Mouse (Mus musculus): Measurements from ENCODE around the gene Emc7. TPM values are rescaled to one million over a fixed set of nuclear protein-coding genes. Genes with fewer than 3 reads are reported as not detected.
A peak's percentile ranks its signal among the peaks of the same experiment; 100 is the strongest.

Gene Emc7
- polyA plus RNA-seq, 1 experiment from 2014 or later, result 23.8 TPM

DNA sequence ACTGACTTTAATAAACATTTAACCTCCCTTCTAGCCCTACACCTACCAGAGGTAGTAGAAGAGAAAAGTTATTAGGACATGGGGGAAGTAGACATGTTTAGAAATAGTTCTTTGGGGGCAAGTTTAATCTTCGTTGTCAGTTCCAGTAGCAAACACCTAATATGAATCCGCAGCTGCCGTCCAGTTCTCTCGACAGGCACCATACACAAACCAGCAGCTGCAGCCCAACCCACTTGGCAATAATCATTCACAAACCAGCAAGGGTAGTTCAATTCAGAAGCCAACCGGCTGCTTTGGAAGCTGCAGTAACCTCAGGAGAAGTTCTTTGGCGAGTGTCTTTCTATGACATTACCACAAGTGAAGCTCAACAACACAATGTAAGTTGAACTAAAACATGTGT is 49.2 kb downstream of the Emc7 start:
- H3K4me3 ChIP-seq (ENCODE audit: low read depth, low read length), result no peak overlapping the region
- no peak for ATAC-seq (ENCODE audit: low read depth)
- H3K9me3 ChIP-seq (ENCODE audit: control insufficient read depth, low read length), result no peaks in the 10 kb centered on the region
- no peak overlapping the region for H3K9ac ChIP-seq (replicated peaks; ENCODE audit: low read depth, low read length)
- H3K4me2 ChIP-seq (ENCODE audit: low read depth, low read length), result no peak overlapping the region
- H3K36me3 ChIP-seq (ENCODE audit: control insufficient read depth, insufficient read depth, low read length), result no peaks in the 10 kb centered on the region
- no peaks in the 10 kb centered on the region for H3K27me3 ChIP-seq (ENCODE audit: control insufficient read depth, insufficient read depth, low read length)
- no peak overlapping the region for H3K27ac ChIP-seq (ENCODE audit: low read depth, low read length)
- no peaks in the 10 kb centered on the region for H3K4me1 ChIP-seq (ENCODE audit: control insufficient read depth, insufficient read depth, low read length)
- 94% methylated on average over 6 of the region's 6 CpGs for WGBS

DNA sequence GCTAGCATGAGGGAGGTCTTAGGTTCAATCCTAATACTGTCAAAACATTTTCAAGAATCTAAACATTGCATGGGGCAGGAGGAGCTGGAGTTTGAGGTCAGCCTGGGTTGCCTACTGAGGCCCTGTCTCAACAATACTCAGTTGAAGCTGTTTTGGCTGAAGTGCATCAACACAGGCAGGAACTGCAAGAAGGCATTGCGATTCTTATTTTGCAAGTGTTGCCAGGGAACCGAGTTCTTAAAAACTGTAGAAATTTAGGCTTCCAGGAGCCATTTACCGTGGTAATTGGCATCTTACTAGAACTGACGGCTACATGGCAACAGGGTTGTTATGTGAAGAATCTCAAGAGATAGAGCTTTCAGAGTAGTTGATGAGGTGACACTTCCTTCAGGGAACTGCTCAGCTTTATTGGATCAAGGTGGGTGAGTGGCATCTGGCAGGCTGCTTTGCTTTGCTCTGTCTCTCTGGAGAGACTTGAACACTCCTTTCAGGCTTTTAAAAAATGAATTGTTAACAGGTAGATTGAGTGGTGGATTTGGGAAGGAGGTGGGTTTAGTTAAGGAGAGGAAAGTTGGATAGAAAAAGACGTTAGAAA is 52.1 kb downstream of the Emc7 start:
- H3K4me2 ChIP-seq (ENCODE audit: low read depth, low read length), result no peak overlapping the region
- no peak overlapping the region for H3K4me3 ChIP-seq (ENCODE audit: low read depth, low read length)
- H3K9ac ChIP-seq (replicated peaks; ENCODE audit: low read depth, low read length), result no peak overlapping the region
- H3K27ac ChIP-seq (ENCODE audit: low read depth, low read length), result no peak overlapping the region
- H3K9me3 ChIP-seq (ENCODE audit: control insufficient read depth, low read length), result no peaks in the 10 kb centered on the region
- H3K36me3 ChIP-seq (ENCODE audit: control insufficient read depth, insufficient read depth, low read length), result no peaks in the 10 kb centered on the region
- no peaks in the 10 kb centered on the region for H3K27me3 ChIP-seq (ENCODE audit: control insufficient read depth, insufficient read depth, low read length)
- ATAC-seq (ENCODE audit: low read depth), result no peak
- no peaks in the 10 kb centered on the region for H3K4me1 ChIP-seq (ENCODE audit: control insufficient read depth, insufficient read depth, low read length)
- 81% methylated on average over 5 of the region's 5 CpGs for WGBS

DNA sequence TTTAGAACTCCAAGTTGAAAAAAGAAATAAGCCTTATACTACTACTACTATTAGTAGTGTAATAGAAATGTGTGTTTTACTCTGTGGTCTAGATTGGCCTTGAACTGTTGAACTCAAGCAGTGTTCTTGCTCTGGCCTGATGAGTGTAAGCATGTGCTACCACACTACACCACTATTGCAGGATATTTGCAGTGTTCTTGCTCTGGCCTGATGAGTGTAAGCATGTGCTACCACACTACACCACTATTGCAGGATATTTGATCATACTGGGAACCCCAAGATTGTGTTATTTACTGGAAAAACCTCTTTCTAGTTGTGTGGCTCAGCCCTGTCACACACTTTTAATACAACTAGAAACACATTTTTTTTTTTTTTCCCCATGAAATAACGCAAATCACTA is 52.6 kb downstream of the Emc7 start:
- no peaks in the 10 kb centered on the region for H3K27me3 ChIP-seq (ENCODE audit: control insufficient read depth, insufficient read depth, low read length)
- WGBS, result 97% methylated on average over 1 of the region's 1 CpGs

DNA sequence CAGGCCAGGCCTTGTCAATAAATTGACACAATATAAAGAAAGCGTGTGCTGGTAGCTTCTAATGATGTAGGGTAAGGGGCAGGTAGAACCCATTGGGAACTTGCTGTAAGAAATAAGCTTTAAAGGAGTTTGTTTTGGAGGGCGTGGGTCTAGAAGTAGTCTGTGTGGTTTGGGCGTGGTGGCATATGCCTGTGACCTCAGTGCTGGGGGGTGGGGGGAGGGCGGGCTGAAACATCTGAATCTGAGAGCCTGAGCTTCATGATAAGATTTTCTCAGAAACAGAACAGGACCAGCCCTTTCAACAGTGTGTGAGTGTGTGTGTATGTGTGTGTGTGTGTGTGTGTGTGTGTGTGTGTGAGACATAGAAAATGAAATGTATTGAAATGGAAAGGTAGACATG is 55.3 kb downstream of the Emc7 start:
- Histone ChIP-seq H3K9ac (replicated peaks; ENCODE audit: low read depth, low read length) (no peak overlapping the region), H3K9me3 (ENCODE audit: control insufficient read depth, low read length) (no peaks in the 10 kb centered on the region), H3K27ac (ENCODE audit: low read depth, low read length) (no peak overlapping the region), H3K27me3 (ENCODE audit: control insufficient read depth, insufficient read depth, low read length) (no peaks in the 10 kb centered on the region), H3K36me3 (ENCODE audit: control insufficient read depth, insufficient read depth, low read length) (no peaks in the 10 kb centered on the region), H3K4me2 (ENCODE audit: low read depth, low read length) (no peak overlapping the region), H3K4me1 (ENCODE audit: control insufficient read depth, insufficient read depth, low read length) (no peaks in the 10 kb centered on the region), H3K4me3 (ENCODE audit: low read depth, low read length) (no peak overlapping the region)
- 89% methylated on average over 4 of the region's 4 CpGs for WGBS
- no peak for ATAC-seq (ENCODE audit: low read depth)

More for the DNA sequence above, 52.6 kb downstream of the Emc7 start:
- Histone ChIP-seq H3K27ac (ENCODE audit: low read depth, low read length) (no peak overlapping the region), H3K4me3 (ENCODE audit: low read depth, low read length) (no peak overlapping the region), H3K9ac (replicated peaks; ENCODE audit: low read depth, low read length) (no peak overlapping the region), H3K4me1 (ENCODE audit: control insufficient read depth, insufficient read depth, low read length) (no peaks in the 10 kb centered on the region), H3K9me3 (ENCODE audit: control insufficient read depth, low read length) (no peaks in the 10 kb centered on the region), H3K36me3 (ENCODE audit: control insufficient read depth, insufficient read depth, low read length) (no peaks in the 10 kb centered on the region), H3K4me2 (ENCODE audit: low read depth, low read length) (no peak overlapping the region)
- ATAC-seq (ENCODE audit: low read depth), result peak; percentile 28; the same call in 1 of the 2 replicates

DNA sequence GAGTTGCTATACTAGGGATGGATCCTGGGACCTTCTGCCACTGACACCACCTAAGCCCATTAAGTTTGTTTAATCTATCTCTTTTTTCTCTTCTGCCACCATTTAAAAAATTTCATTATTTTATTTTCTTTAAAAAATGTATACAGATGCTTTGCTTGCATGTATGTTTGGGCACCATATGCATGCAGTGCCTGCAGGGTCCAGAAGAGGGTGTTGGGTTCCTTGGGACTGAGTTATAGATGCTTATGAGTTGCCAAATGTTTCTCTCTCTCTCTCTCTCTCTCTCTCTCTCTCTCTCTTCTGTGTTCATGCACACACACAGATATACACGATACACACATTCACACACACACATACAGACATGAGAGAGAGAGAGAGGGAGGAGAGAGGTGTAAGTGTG is 58.2 kb downstream of the Emc7 start:
- no peak for ATAC-seq (ENCODE audit: low read depth)
- H3K4me2 ChIP-seq (ENCODE audit: low read depth, low read length), result no peak overlapping the region
- H3K4me1 ChIP-seq (ENCODE audit: control insufficient read depth, insufficient read depth, low read length), result no peaks in the 10 kb centered on the region
- no peaks in the 10 kb centered on the region for H3K36me3 ChIP-seq (ENCODE audit: control insufficient read depth, insufficient read depth, low read length)
- 88% methylated on average over 1 of the region's 1 CpGs for WGBS
- H3K9me3 ChIP-seq (ENCODE audit: control insufficient read depth, low read length), result no peaks in the 10 kb centered on the region
- H3K9ac ChIP-seq (replicated peaks; ENCODE audit: low read depth, low read length), result no peak overlapping the region
- H3K27me3 ChIP-seq (ENCODE audit: control insufficient read depth, insufficient read depth, low read length), result no peaks in the 10 kb centered on the region
- no peak overlapping the region for H3K27ac ChIP-seq (ENCODE audit: low read depth, low read length)
- no peak overlapping the region for H3K4me3 ChIP-seq (ENCODE audit: low read depth, low read length)

DNA sequence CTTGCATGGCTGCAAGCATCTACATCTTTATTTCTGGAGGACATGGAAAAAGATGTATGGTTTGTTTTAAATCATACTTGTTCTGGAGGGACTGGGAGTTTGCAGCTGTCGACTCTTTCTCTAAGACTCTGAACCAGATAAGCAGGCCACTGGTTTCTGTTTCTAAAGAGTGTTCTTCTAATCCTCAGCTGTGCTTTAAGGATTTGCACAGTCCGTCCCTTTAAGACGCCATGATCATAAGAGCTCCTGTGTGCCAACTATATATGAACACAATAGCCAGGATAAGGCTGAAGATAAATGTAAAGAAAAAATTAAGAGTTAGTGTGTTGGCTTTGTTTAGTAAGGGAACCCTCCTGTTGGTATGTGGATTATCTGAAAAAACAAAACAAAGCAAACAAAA is 61.9 kb downstream of the Emc7 start:
- Histone ChIP-seq H3K36me3 (ENCODE audit: control insufficient read depth, insufficient read depth, low read length) (no peaks in the 10 kb centered on the region), H3K4me3 (ENCODE audit: low read depth, low read length) (no peak overlapping the region), H3K4me2 (ENCODE audit: low read depth, low read length) (no peak overlapping the region), H3K4me1 (ENCODE audit: control insufficient read depth, insufficient read depth, low read length) (no peaks in the 10 kb centered on the region), H3K27ac (ENCODE audit: low read depth, low read length) (no peak overlapping the region), H3K9ac (replicated peaks; ENCODE audit: low read depth, low read length) (no peak overlapping the region), H3K9me3 (ENCODE audit: control insufficient read depth, low read length) (no peaks in the 10 kb centered on the region), H3K27me3 (ENCODE audit: control insufficient read depth, insufficient read depth, low read length) (no peaks in the 10 kb centered on the region)
- no peak for ATAC-seq (ENCODE audit: low read depth)
- WGBS, result 94% methylated on average over 3 of the region's 3 CpGs

DNA sequence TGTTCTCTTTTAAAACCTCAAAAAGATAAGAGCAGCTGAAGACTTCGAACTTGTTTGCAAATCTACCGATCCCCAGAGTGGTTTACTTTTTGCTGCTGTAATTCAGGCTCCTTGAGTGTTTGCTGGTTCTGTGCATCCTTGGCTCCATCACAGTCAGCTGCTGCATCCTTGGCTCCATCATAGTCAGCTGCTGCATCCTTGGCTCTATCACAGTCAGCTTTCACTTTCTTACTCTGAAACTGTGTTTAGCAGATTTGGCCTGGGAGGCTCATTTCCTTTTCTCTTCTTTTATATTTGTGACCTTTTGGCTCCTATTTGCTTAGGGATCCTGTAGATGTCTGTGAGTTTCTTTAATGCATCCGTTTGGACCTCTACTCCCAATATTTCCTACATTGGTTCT is 62.4 kb downstream of the Emc7 start:
- Histone ChIP-seq H3K9me3 (ENCODE audit: control insufficient read depth, low read length) (no peaks in the 10 kb centered on the region), H3K36me3 (ENCODE audit: control insufficient read depth, insufficient read depth, low read length) (no peaks in the 10 kb centered on the region), H3K9ac (replicated peaks; ENCODE audit: low read depth, low read length) (no peak overlapping the region), H3K4me3 (ENCODE audit: low read depth, low read length) (no peak overlapping the region), H3K27ac (ENCODE audit: low read depth, low read length) (no peak overlapping the region), H3K4me1 (ENCODE audit: control insufficient read depth, insufficient read depth, low read length) (no peaks in the 10 kb centered on the region), H3K27me3 (ENCODE audit: control insufficient read depth, insufficient read depth, low read length) (no peaks in the 10 kb centered on the region), H3K4me2 (ENCODE audit: low read depth, low read length) (no peak overlapping the region)
- WGBS, result 95% methylated on average over 3 of the region's 3 CpGs
- no peak for ATAC-seq (ENCODE audit: low read depth)

DNA sequence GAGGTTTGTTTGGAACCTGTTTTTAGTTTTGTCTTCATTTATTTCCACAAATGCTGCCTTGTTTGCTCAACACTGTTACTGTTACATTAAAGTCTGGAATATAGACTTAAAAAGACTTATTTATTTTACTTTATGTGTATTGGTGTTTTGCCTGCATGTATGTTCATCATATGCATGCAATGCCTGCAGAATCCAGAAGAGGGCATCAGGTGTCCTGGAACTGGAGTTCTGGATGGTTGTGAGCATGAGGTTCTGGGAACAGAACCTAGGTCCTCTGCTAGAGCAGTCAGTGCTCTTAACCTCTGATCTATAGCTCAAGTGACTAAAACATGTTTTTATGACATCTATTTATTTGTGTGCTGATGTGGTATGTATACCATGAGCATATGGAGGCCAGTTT is 63.7 kb downstream of the Emc7 start:
- Histone ChIP-seq H3K36me3 (ENCODE audit: control insufficient read depth, insufficient read depth, low read length) (no peaks in the 10 kb centered on the region), H3K4me2 (ENCODE audit: low read depth, low read length) (no peak overlapping the region), H3K27ac (ENCODE audit: low read depth, low read length) (no peak overlapping the region), H3K27me3 (ENCODE audit: control insufficient read depth, insufficient read depth, low read length) (no peaks in the 10 kb centered on the region), H3K4me3 (ENCODE audit: low read depth, low read length) (no peak overlapping the region), H3K9ac (replicated peaks; ENCODE audit: low read depth, low read length) (no peak overlapping the region), H3K9me3 (ENCODE audit: control insufficient read depth, low read length) (no peaks in the 10 kb centered on the region), H3K4me1 (ENCODE audit: control insufficient read depth, insufficient read depth, low read length) (no peaks in the 10 kb centered on the region)
- no peak for ATAC-seq (ENCODE audit: low read depth)

DNA sequence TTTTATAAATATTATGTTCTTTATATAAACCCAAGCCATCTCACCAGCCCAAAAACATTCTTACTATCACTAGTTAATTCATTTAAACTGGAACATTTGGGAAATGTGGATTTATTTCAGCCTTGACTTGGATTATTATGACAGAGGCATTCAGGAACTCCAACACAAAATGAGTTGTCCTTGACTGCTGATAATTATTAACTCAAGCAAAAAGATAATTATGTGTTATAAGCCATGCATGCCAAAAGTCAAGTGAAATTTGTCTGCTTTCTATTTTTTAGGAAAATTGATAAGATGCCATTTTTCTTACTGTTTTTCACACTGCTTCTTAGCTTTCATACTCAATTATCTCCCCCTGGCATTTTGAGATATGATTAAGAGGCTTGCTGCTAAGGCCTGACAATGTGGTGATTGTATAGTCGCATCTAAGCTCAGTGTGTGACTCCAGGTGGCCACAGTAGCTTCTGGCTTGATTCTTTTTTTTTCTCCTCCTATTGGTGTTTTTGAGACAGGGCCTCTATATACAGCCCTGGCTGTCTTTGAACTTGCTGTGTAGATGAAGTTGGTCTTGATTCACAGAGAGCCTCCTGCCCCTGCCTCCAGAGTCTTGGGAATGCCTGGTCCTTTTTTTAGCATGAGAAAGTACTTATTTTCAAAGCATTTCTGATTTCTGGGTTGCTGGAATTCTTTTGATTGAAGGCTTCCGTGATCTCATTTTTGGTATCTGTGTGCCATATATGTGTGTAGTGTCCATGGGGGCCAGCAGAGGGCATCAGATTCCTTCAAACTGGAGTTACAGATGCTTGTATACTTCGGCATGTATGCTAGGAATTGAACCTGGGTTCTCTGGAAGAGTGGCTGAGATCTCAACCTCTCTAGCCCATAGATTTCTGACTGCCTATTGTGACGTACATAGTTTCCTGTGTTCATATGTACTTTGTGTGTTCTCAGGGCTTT is 66.0 kb downstream of the Emc7 start:
- 90% methylated on average over 4 of the region's 4 CpGs for WGBS
- no peak for ATAC-seq (ENCODE audit: low read depth)
- no peak overlapping the region for H3K4me3 ChIP-seq (ENCODE audit: low read depth, low read length)
- no peaks in the 10 kb centered on the region for H3K4me1 ChIP-seq (ENCODE audit: control insufficient read depth, insufficient read depth, low read length)
- no peaks in the 10 kb centered on the region for H3K9me3 ChIP-seq (ENCODE audit: control insufficient read depth, low read length)
- no peaks in the 10 kb centered on the region for H3K36me3 ChIP-seq (ENCODE audit: control insufficient read depth, insufficient read depth, low read length)
- H3K9ac ChIP-seq (replicated peaks; ENCODE audit: low read depth, low read length), result no peak overlapping the region
- no peak overlapping the region for H3K27ac ChIP-seq (ENCODE audit: low read depth, low read length)
- no peaks in the 10 kb centered on the region for H3K27me3 ChIP-seq (ENCODE audit: control insufficient read depth, insufficient read depth, low read length)
- H3K4me2 ChIP-seq (ENCODE audit: low read depth, low read length), result no peak overlapping the region

Measured in neural tube, embryonic 14.5 days (tissue).